Mouse (Mus musculus): ENCODE measurements around the gene Eif4h.

GRCm38 (mm10) chr5:134644121-134644520 lies 4.8 kb upstream of the Eif4h start:
- TF ChIP-seq CTCF (IDR thresholded peaks at IDR 0.05; ENCODE audit: borderline replicate concordance, extremely low read depth, insufficient read depth, insufficient read length): no peak
- no peak for TF ChIP-seq POLR2A (IDR thresholded peaks at IDR 0.05; ENCODE audit: borderline replicate concordance, extremely low read depth, insufficient read depth, insufficient read length, poor library complexity, severe bottlenecking)
